Mouse (Mus musculus) liver, embryonic 14.5 days (tissue): ENCODE measurements at regions not wholly inside any gene's neighbourhood (a gene's known extent, or its start where the extent isn't known, plus 50 kb on each side); places are given as distances from the start of the nearest gene placed in this dataset.

Experiments
- ATAC-seq: fragments of 200-750 bp; cut with Nextera tagmentation; 2 replicates; pipeline ENCODE4 v1.8.0; 2017; ENCODE audit warnings: moderate number of reproducible peaks, mild to moderate bottlenecking, moderate library complexity; ENCODE audit not compliant: insufficient read depth
- DNase-seq, 3 experiments: peaks; one replicate each; pipeline ENCODE4 v3.0.0-alpha.2; 2012 to 2013; ENCODE audit warnings: low read depth in 3 of 3, low spot score in 3 of 3
- H3K27ac ChIP-seq: fragments of 300-500 bp; sonication (generic); 2 replicates; pipeline ENCODE4 v1.5.1; 2014; ENCODE audit warnings: moderate library complexity, mild to moderate bottlenecking, control low read depth, inconsistent platforms
- H3K27me3 ChIP-seq: fragments of 300-500 bp; sonication (generic); 2 replicates; pipeline ENCODE4 v1.6.1; 2014; ENCODE audit warnings: mild to moderate bottlenecking, low read length, moderate library complexity; ENCODE audit not compliant: control insufficient read depth, insufficient read depth
- H3K36me3 ChIP-seq: fragments of 300-500 bp; sonication (generic); replicated peaks from 2 replicates; pipeline ENCODE4 v1.6.1; 2014; ENCODE audit warnings: low read depth; ENCODE audit not compliant: control insufficient read depth, insufficient read depth
- H3K4me1 ChIP-seq, 2 experiments: fragments of 200-500 bp in 1 of 2; fragments of 300-500 bp in 1 of 2; sonication (generic) in 1 of 2; replicated peaks; 2 replicates each; pipeline ENCODE4 v1.6.1; 2012 to 2014; ENCODE audit warnings: antibody characterized with exemption in 1 of 2, inconsistent platforms in 1 of 2, low read length in 1 of 2; ENCODE audit not compliant: control insufficient read depth in 2 of 2, insufficient read depth in 2 of 2
- H3K4me2 ChIP-seq: fragments of 300-500 bp; sonication (generic); 2 replicates; pipeline ENCODE4 v1.6.1; 2014; ENCODE audit warnings: low read depth, mild to moderate bottlenecking, control low read depth, moderate library complexity
- H3K4me3 ChIP-seq, 2 experiments: fragments of 200-500 bp in 1 of 2; fragments of 300-500 bp in 1 of 2; sonication (generic) in 1 of 2; 2 replicates each; pipeline ENCODE4 v1.5.1; 2012 to 2014; ENCODE audit warnings: low read depth in 2 of 2, low read length in 2 of 2, mild to moderate bottlenecking in 2 of 2, control low read depth in 1 of 2, inconsistent platforms in 1 of 2, moderate library complexity in 1 of 2; ENCODE audit not compliant: insufficient read depth in 1 of 2
- H3K9ac ChIP-seq: fragments of 300-500 bp; sonication (generic); replicated peaks from 2 replicates; pipeline ENCODE4 v1.6.1; 2014; ENCODE audit warnings: mild to moderate bottlenecking, control low read depth, moderate library complexity
- H3K9me3 ChIP-seq: fragments of 300-500 bp; sonication (generic); 2 replicates; pipeline ENCODE4 v1.6.1; 2016; ENCODE audit warnings: low read length, mixed read lengths; ENCODE audit not compliant: control insufficient read depth
- CTCF ChIP-seq: IDR thresholded peaks from 2 replicates; pipeline ENCODE4 v1.5.1; 2016; ENCODE audit warnings: antibody characterized with exemption, low read depth, control low read depth
- EP300 ChIP-seq: IDR thresholded peaks from 2 replicates; pipeline ENCODE4 v1.6.1; 2016; ENCODE audit warnings: antibody characterized with exemption, low read depth
- WGBS: fragments of 180-500 bp; shearing (Covaris S2); extraction: QIAGEN DNeasy Blood & Tissue Kit; methylation state at CpG from one replicate; pipeline ENCODE4 v1.1.7; 2014; ENCODE audit not compliant: insufficient replicate concordance; 5-methylcytosine and 5-hydroxymethylcytosine counted together

GRCm38 (mm10) chr14:120139671-120140071 lies 97.4 kb upstream of the Oxgr1 start:
- Histone ChIP-seq H3K4me2 (no peak overlapping the region), H3K9ac (no peak overlapping the region), H3K27me3 (no peaks in the 10 kb centered on the region), H3K27ac (no peak overlapping the region), H3K4me1 (no peaks in the 10 kb centered on the region), H3K9me3 (no peaks in the 10 kb centered on the region), H3K36me3 (no peaks in the 10 kb centered on the region), H3K4me3 (no peak overlapping the region)
- no peak for TF ChIP-seq EP300
- TF ChIP-seq CTCF = no peak
- DNase-seq = no peak
- WGBS = 82% methylated on average over 16 of the region's 16 CpGs
- no peak for ATAC-seq

GRCm38 (mm10) chr14:120140211-120140610 lies 98.0 kb upstream of the Oxgr1 start:
- ATAC-seq (no peak), DNase-seq (no peak)
- no peak overlapping the region for H3K27ac ChIP-seq
- H3K4me3 ChIP-seq = no peak overlapping the region
- 76% methylated on average over 8 of the region's 8 CpGs for WGBS
- H3K9ac ChIP-seq = no peak overlapping the region
- H3K27me3 ChIP-seq = no peaks in the 10 kb centered on the region
- no peak overlapping the region for H3K4me2 ChIP-seq
- H3K4me1 ChIP-seq = no peaks in the 10 kb centered on the region
- H3K36me3 ChIP-seq = no peaks in the 10 kb centered on the region
- H3K9me3 ChIP-seq = no peaks in the 10 kb centered on the region
- TF ChIP-seq EP300 = no peak
- no peak for TF ChIP-seq CTCF

- ATAC-seq (no peak), DNase-seq (no peak)
- H3K9me3 ChIP-seq = no peaks in the 10 kb centered on the region
- no peak overlapping the region for H3K9ac ChIP-seq
- 64% methylated on average over 14 of the region's 14 CpGs for WGBS
- H3K4me1 ChIP-seq = no peaks in the 10 kb centered on the region
- H3K27ac ChIP-seq = no peak overlapping the region
- no peaks in the 10 kb centered on the region for H3K36me3 ChIP-seq
- H3K4me3 ChIP-seq = no peak overlapping the region
- no peak overlapping the region for H3K4me2 ChIP-seq
- no peak for TF ChIP-seq CTCF
- H3K27me3 ChIP-seq = no peaks in the 10 kb centered on the region
These were observed 98.8 kb upstream of the Oxgr1 start for GRCm38 (mm10) chr14:120140791-120141747.

GRCm38 (mm10) chr14:120142281-120142680 lies 100.0 kb upstream of the Oxgr1 start:
- no peak for ATAC-seq
- TF ChIP-seq CTCF = no peak
- no peak for TF ChIP-seq EP300

GRCm38 (mm10) chr14:120144451-120144850 lies 102.2 kb upstream of the Oxgr1 start:
- Histone ChIP-seq H3K4me2 (no peak overlapping the region), H3K27ac (no peak overlapping the region), H3K9me3 (no peaks in the 10 kb centered on the region), H3K27me3 (no peaks in the 10 kb centered on the region), H3K36me3 (no peaks in the 10 kb centered on the region), H3K9ac (no peak overlapping the region), H3K4me3 (no peak overlapping the region), H3K4me1 (no peaks in the 10 kb centered on the region)
- TF ChIP-seq EP300 (no peak), CTCF (no peak)
- 76% methylated on average over 6 of the region's 6 CpGs for WGBS
- DNase-seq (no peak), ATAC-seq (no peak)

More at GRCm38 (mm10) chr14:120142281-120142680, 100.0 kb upstream of the Oxgr1 start:
- no peak for DNase-seq
- Histone ChIP-seq H3K4me1 (no peaks in the 10 kb centered on the region), H3K27ac (no peak overlapping the region), H3K4me3 (no peak overlapping the region), H3K4me2 (no peak overlapping the region), H3K27me3 (no peaks in the 10 kb centered on the region), H3K9me3 (no peaks in the 10 kb centered on the region), H3K36me3 (no peaks in the 10 kb centered on the region), H3K9ac (no peak overlapping the region)
- WGBS = 43% methylated on average over 4 of the region's 4 CpGs
